In the genomic region with DNA sequence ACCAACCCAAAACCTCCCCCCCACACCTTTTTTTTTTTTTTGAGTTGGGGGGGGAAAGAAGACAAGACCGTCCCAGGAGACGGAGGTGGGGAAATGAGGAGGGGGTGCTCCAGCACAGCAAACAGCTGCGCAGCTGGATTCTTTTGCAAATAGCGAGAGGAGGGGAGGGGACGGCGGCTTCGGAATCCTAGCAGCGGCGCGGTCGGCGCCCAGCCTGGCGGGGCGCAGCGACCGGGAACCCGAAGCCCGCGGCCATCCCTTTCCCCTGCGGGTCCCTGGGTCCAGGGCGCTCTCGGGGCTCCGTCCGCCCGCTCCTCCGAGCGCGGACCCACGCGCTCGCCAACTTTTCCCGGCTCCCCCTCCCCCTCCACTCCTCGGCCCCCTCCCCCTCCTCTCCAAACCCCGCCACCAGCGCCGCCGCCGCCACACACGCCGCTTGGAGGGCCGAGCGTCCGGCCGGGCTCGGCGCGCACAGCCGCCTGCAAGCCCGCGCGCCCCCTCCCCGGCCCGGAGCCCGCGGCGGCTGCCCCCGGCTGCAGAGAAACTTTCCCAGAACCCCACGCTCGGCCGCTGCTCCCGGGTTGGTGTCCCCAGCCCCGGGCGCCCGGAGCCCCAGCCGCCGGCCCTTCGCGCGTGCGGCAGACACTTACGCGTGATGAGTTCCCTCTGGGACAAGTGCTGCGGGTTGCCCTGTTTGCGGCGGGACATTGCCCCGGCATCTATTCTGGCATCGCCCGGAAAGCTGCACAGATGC, we compare ENCODE assay signal across 9 mouse cellular contexts. TPM values are rescaled to one million over a fixed set of nuclear protein-coding genes. Genes with fewer than 3 reads are reported as not detected.
DNase-seq lines count a peak whose midpoint lies in the region; ATAC-seq and TF ChIP-seq lines count a peak whose summit lies in the region.
"Had no signal": no experiment of that assay in that cellular context is flagged by ENCODE, and none has a peak within 500 bp of the region (broad histone marks: within the 10 kb centered on the region; RNA-seq: fewer than 3 reads in every experiment).

No protein-coding gene starts in this region.

- H3K9ac ChIP-seq in liver, embryonic 11.5 days (ENCODE audit: low read depth, low read length), result no peak overlapping the region
- peak overlapping the region; percentile 88 for H3K9ac ChIP-seq in stomach, embryonic 16.5 days (ENCODE audit: low read length)

- no peak overlapping the region for H3K27ac ChIP-seq in cerebellum, adult 2 months (ENCODE audit: insufficient read depth, low read length)
- H3K27ac ChIP-seq in liver, embryonic 11.5 days (ENCODE audit: low read depth, low read length), result no peak overlapping the region
- peak overlapping the region; percentile 94; the same call in 1 of the 2 replicates for H3K27ac ChIP-seq in stomach, embryonic 16.5 days (ENCODE audit: low read length)

- peaks cover 21% of the 10 kb centered on the region; the same call in 1 of the 2 replicates for H3K27me3 ChIP-seq in cerebellum, adult 2 months (ENCODE audit: control insufficient read depth, insufficient read depth, low read length)
- H3K27me3 ChIP-seq in liver, embryonic 11.5 days (replicated peaks; ENCODE audit: control insufficient read depth, insufficient read depth, low read length), result peaks cover 86% of the 10 kb centered on the region
- peaks cover 12% of the 10 kb centered on the region for H3K27me3 ChIP-seq in stomach, embryonic 16.5 days (ENCODE audit: control insufficient read depth, insufficient read depth, low read length)

- TF ChIP-seq CTCF in cerebellum, adult 2 months (IDR thresholded peaks at IDR 0.05; ENCODE audit: borderline replicate concordance, insufficient read depth, low read depth, low read length), result no peak

- no peaks in the 10 kb centered on the region for H3K9me3 ChIP-seq in liver, embryonic 11.5 days (ENCODE audit: control insufficient read depth, low read length)
- no peaks in the 10 kb centered on the region for H3K9me3 ChIP-seq in stomach, embryonic 16.5 days (replicated peaks; ENCODE audit: control insufficient read depth, low read length)

- TF ChIP-seq POLR2A in cerebellum, adult 2 months (IDR thresholded peaks at IDR 0.05; ENCODE audit: borderline replicate concordance, insufficient read depth, low read length), result no peak

- DNase-seq in cerebellum, adult 2 months, result no peak
- DNase-seq in cerebellum, adult 11-12 months, result no peak
- peak; percentile 7 for DNase-seq in urinary bladder, postnatal 25 days (ENCODE audit: low spot score)
- no peak for DNase-seq in urinary bladder, postnatal 14 days (ENCODE audit: low spot score)
- peak; percentile 56 for DNase-seq in liver, embryonic 11.5 days (ENCODE audit: low spot score)
- no peak for DNase-seq in ovary, postnatal 36 days (ENCODE audit: low spot score)
- DNase-seq in adrenal gland, adult 8-10 months, result no peak

- peak overlapping the region; percentile 22 for H3K4me3 ChIP-seq in cerebellum, adult 2 months (replicated peaks; ENCODE audit: insufficient read depth, low read depth, low read length)
- peak overlapping the region; percentile 56 for H3K4me3 ChIP-seq in liver, embryonic 11.5 days (ENCODE audit: low read depth, low read length)
- H3K4me3 ChIP-seq in stomach, embryonic 16.5 days (replicated peaks; ENCODE audit: low read length), result peak overlapping the region; percentile 75

- no peaks in the 10 kb centered on the region for H3K36me3 ChIP-seq in liver, embryonic 11.5 days (ENCODE audit: control insufficient read depth, insufficient read depth, low read length)
- H3K36me3 ChIP-seq in stomach, embryonic 16.5 days (ENCODE audit: control insufficient read depth, insufficient read depth, low read length), result no peaks in the 10 kb centered on the region

- H3K4me2 ChIP-seq in liver, embryonic 11.5 days, result peak overlapping the region; percentile 77
- peak overlapping the region; percentile 93 for H3K4me2 ChIP-seq in stomach, embryonic 16.5 days (ENCODE audit: low read depth, low read length)

- no peak for ATAC-seq in liver, embryonic 11.5 days (replicated peaks; ENCODE audit: low FRiP score)
- ATAC-seq in stomach, embryonic 16.5 days (ENCODE audit: insufficient read depth, low FRiP score), result no peak

- H3K4me1 ChIP-seq in cerebellum, adult 2 months (ENCODE audit: control insufficient read depth, insufficient read depth, low read length), result no peaks in the 10 kb centered on the region
- H3K4me1 ChIP-seq in liver, embryonic 11.5 days (replicated peaks; ENCODE audit: control insufficient read depth, insufficient read depth, low read length), result peaks cover 2% of the 10 kb centered on the region; the same call in 1 of the 2 replicates
- H3K4me1 ChIP-seq in stomach, embryonic 16.5 days (ENCODE audit: control insufficient read depth, insufficient read depth, low read length), result peaks cover 10% of the 10 kb centered on the region; the same call in 1 of the 2 replicates

- WGBS in cerebellum, adult 2 months, result under 1% methylated on average over 67 of the region's 78 CpGs
- WGBS in liver, embryonic 11.5 days, result 1% methylated on average over 74 of the region's 78 CpGs
- 1% methylated on average over 51 of the region's 78 CpGs for WGBS in stomach, embryonic 16.5 days

RNA-seq across cellular contexts. Expression of a gene that starts 0.8 kb away (rescaled TPM):
- 1.9 and 2.5 TPM in 2 replicates for polyA plus RNA-seq in cerebellum, adult 2 months (2012; rRNA removed)
- polyA plus RNA-seq in liver, embryonic 11.5 days (2014; fragmentation: Nextera tagmentation; extraction: Ambion mirVana), result 0.53 and 0.90 TPM in 2 replicates
- polyA plus RNA-seq in stomach, embryonic 16.5 days (2015; fragmentation: Nextera tagmentation; extraction: Ambion mirVana), result 2.3 and 2.6 TPM in 2 replicates
- total RNA-seq in adrenal gland, adult 8-10 months (2022), result under 1 TPM; 0.17 to 0.80 (median 0.55) TPM
- polyA plus RNA-seq: C2C12 had no signal

Comparison
In these comparisons a context has a peak if more than half of its experiments do, and no peak if none do; other contexts are left out.
1. DNase-seq: peak in urinary bladder, postnatal 25 days (single experiment) and liver, embryonic 11.5 days (single experiment); none in cerebellum, adult 2 months (0 of 2), cerebellum, adult 11-12 months (single experiment), urinary bladder, postnatal 14 days (single experiment), ovary, postnatal 36 days (single experiment) and adrenal gland, adult 8-10 months (single experiment).
2. H3K4me3 ChIP-seq: peak in every context shown above with its lines; median percentile 75 in stomach, embryonic 16.5 days; 56 in liver, embryonic 11.5 days; 22 in cerebellum, adult 2 months.